Mouse (Mus musculus): ENCODE results near the gene Lrrc8c.

DNA sequence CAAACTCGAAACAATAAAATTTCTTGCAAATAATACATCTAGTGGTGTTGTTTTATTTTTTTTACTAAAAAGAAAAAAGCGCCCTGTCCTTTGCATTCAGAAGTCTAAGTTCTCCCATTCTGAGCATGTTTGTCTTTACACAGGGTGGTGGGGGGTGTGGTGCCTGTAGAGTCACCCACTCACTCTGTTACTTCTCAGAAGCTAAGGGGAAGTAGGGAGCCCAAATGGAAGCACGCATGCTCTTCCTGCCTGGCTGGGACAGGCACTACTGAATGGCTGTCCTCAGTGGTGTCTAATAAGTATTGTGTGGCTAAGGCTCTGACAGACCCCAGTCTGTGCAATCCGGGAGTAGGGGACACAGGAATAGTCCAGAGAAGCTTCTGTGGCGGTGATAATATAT, 107.9 kb downstream of the Lrrc8c start:
- TF ChIP-seq CTCF (IDR thresholded peaks at IDR 0.05; ENCODE audit: control insufficient read depth, insufficient read depth, low read length) = no peak
- no peak for TF ChIP-seq POLR2A (IDR thresholded peaks at IDR 0.05; ENCODE audit: borderline replicate concordance, control insufficient read depth, low read depth, low read length)

All from bone marrow, adult 2 months (tissue).